Mouse (Mus musculus) thymus, postnatal 0 days (tissue): Measurements from ENCODE around the gene Rasgrp2. TPM values are rescaled to one million over a fixed set of nuclear protein-coding genes. Genes with fewer than 3 reads are reported as not detected.

Source experiments
- DNase-seq: peaks from one replicate; pipeline ENCODE4 v3.0.0-alpha.2; 2015; ENCODE audit warnings: low spot score
- polyA plus RNA-seq: library from polyadenylated mRNA; unstranded; fragments of >200 nt; fragmentation: Nextera tagmentation; extraction: Ambion mirVana; gene quantifications from 2 replicates; pipeline ENCODE4 v1.2.1, GENCODE M21; 2015

Rasgrp2 gene
- polyA plus RNA-seq, 1 experiment from 2014 or later, result 195 TPM

- DNase-seq, result no peak
Observed at GRCm38 (mm10) chr19:6407109-6407508, 8.0 kb downstream of the Rasgrp2 start.

DNA sequence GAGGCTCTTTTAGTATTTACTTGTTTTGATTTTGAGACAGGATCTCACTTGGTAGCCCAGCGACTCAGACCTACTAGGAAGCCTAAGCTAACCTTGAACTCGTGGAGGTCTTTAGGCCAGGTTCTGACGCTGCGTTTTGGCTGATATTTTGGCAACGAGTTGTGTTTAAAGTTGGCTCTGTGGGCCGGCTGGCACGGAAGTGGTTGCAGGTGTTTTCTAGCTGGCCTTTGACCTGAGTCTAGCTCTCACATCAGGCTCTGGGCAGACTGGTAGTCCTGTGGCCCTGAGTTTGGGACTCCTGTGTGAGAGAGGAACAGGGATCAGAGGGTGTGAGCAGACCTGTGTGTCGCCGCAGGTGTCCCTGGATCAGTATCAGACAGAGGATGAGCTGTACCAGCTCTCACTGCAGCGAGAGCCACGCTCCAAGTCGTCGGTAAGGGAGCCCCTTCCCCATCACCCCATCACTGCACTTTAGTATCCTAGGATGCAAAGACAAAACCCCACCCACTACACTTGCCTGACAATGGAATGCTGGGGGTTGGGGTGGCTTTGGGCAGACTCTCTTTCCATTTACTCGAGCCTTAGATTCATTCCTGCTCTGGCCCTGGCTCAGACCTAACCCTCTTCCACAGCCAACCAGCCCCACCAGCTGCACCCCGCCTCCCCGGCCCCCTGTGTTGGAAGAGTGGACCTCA, 8.8 kb downstream of the Rasgrp2 start:
- no peak for DNase-seq

- no peak for DNase-seq
Observed at GRCm38 (mm10) chr19:6408749-6409148, 9.6 kb downstream of the Rasgrp2 start.

GRCm38 (mm10) chr19:6409176-6409575, 10.0 kb downstream of the Rasgrp2 start:
- DNase-seq, result no peak

DNA sequence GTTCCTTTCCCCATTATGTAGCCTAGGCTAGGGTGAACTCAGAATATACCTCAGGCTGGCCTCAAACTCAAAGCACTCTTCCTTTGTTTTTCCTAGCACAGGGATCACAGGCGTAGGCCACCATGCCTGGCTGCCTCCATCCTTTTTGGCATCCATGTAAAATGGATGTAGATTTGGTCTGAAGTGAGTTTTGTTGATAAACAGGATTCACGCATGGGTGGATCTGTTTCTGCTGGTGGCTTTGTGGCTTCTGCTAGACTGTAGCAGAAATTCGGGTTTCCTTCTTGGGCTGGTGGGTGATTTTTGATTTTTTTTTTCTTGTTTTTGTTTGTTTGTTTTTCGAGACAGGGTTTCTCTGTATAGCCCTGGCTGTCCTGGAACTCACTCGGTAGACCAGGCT, 10.8 kb downstream of the Rasgrp2 start:
- DNase-seq, result no peak

GRCm38 (mm10) chr19:6412798-6413197, 13.7 kb downstream of the Rasgrp2 start:
- no peak for DNase-seq

DNA sequence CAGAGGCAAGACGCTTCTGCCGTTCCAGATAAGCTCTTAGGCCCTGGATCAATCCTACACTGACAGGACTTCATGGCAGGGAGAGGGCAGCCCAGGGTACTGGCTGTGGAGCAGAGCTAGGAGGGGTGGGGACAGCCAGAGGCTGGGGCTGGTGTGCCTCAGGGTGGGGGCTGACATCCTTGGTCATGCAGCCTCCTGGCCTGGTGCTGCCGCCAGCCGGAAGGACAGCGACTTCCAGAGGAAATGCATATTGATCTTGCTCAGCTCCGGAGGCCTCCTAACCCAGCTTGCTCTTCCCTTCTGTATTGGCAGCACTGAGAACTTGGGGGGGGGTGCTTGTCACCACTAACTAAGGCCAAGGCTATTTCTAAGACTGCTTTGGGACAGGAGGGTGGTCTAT, 16.3 kb downstream of the Rasgrp2 start:
- DNase-seq, result no peak

GRCm38 (mm10) chr19:6416124-6416770, 17.1 kb downstream of the Rasgrp2 start:
- no peak for DNase-seq

DNA sequence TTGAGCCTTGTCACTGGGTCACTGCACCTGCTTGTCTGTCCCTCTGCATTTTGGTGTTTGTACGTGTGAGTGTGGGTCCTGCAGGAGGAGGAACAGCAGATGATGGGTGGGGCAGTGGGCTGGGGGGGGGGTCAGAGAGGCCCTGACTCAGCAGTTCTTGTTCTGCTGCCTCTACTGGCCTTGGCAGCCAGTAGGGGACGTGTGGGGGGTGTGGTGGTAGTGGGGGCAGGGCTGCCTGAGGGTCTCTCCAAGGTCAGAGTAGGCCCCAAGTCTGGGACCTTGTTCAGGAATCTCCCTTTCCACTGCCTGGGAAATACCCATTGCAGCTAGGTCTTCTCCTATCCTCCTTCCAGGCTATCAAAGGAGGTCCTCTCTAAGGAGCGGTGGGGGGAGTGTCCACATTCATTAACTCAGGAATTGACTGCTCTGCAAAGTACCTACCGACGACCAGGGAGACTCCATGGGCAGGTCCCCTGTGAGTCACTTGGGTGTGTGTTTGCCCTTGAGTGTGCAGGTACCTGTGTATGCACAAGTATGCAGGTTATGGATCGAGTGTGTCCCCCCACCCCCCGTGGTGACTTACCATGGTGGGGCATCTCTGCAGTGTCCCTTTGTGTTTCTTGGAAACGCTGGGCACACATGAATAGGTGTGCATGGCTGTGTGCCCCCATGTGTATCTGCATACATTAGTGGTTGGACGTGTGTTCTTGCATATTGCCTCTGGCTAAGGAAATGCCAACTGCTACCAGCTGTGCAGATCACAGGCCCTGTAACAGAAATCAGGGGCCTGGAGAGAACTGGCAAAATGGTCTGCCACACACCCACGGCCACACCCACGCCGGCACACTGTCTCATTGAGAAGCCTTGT, 18.0 kb downstream of the Rasgrp2 start:
- DNase-seq, result no peak

DNA sequence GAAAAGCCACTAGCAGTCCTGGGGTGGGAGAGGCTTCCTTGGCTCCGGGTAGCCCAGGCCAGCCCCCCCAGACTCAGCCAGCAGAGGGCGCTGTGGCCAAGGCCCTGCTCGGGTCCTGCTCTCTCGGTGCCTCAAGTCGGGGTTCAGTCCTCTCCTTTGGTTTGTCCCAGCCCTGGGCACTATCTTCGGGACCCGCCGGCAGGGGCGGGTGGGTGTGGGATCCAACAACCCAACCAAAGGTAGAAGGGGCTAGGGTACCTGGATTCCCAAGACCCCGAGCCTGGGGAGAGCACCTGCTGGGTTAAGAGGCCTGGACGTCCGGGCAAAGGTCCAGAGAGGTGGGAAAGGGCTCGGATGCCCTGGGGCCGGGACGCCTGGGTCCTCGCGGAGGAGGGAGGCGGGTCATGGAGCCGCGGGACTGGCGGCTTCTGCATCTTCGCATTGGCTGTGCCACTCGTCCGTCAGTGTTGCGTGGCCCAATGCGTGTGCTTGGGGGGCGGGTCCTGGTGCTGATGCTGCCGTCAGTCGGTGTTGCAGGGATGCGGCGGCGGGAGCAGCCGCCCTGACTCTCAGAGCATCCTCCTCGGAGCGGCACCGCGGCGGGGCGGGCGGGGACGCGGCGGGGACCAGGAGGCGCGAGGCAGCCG, 19.2 kb downstream of the Rasgrp2 start, which contains the start of gene Nrxn2:
TSS of gene Nrxn2 (plus strand) at position 499 of the 647 bp plus-strand sequence.
- DNase-seq, result peak; percentile 86

DNA sequence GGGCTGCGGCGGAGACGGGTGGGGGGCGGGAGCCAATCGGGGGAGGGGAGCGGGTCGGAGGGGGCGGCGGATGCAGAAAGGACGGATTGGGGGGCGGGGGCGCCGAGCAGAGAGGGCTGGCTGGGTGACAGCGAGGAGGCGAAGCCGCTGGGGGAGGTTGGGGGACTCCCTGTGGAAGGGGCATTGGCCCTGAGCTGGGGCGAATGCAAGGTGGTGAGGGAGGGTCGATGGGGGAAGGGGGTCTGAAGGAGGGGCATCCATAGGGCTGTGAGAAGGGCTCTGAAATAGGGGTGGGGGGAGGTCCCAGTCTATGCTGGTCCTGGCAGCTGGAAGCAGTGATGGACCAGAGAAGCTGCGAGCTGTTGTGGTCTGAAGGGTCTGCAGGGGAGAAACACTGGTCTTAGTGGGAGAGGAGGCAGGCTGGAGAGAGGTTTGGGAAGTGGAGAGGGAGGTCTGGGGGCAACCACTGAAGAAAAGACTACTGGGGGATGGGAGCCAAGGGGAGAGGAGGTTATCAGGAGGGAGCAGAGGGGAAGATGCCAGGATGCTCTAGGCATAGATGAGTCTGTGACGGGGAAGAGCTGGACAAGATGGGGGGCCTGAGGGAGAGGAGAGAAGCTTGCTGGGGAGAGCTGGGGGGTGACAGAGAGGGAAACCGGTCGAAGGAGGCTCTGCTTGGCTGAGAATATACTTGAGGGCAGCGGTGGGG, 20.0 kb downstream of the Rasgrp2 start:
- no peak for DNase-seq

DNA sequence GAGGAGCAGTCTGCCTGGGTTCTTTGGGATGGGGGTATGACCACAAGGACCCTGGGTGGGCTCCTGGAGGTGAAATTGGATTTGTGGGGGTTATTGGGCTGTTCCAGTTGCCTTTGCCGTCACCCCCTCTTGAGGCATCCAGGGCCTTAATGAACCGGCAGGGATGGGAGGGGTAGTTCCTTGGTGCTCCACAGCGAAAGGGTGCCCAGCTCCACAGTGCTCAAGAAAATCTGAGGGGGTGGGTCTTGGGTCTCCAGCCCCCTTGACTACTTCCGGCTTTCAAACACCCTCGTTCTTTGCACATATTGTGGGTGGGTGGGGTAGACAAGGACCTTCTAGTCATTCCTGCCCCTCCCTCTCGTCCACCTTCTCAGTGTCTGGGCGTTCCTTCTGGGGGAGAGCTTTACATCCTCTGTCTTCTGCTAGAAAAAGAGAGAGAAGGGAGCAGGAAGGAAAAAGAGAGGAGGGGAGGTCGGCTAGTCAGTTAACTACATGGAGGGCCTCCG, 20.7 kb downstream of the Rasgrp2 start:
- DNase-seq, result no peak

DNA sequence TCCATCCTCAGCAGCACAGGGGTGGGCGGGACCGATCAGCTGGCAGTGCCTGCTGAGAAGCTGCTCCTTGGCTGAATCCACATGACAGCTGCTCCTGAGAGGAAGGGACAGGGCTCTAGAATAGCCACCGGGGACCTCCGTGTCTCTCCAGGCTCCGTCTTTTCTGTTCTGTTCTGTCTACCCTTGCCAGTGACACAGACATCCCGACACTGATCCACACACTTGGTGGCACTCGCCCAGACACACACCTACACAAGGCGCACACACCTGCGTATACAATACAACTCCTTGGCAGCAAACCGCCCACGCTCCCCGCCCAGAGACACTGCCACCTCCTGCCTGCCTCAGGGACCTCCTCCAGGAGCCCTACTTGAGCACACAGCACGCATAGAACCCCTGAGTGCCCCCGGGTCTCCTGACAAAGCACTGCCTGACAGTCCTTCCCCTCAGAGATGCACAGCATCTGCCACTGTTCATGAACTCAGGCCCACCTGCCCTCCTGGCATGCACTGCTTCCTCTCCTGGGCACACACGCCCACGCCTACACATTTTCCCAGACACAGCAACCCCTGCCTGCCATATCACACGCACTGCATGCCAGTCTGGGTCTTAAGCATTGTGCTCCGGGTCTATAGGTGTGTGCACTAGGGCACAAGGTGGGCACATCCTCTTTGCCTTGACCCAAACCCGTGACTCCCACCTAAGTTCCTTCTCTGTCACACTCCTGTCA, 21.5 kb downstream of the Rasgrp2 start:
- DNase-seq, result no peak

GRCm38 (mm10) chr19:6421211-6421590, 22.1 kb downstream of the Rasgrp2 start:
- no peak for DNase-seq

- no peak for DNase-seq
Observed at GRCm38 (mm10) chr19:6422014-6422413, 22.9 kb downstream of the Rasgrp2 start.

- no peak for DNase-seq
Observed at GRCm38 (mm10) chr19:6423241-6423640, 24.1 kb downstream of the Rasgrp2 start.

DNA sequence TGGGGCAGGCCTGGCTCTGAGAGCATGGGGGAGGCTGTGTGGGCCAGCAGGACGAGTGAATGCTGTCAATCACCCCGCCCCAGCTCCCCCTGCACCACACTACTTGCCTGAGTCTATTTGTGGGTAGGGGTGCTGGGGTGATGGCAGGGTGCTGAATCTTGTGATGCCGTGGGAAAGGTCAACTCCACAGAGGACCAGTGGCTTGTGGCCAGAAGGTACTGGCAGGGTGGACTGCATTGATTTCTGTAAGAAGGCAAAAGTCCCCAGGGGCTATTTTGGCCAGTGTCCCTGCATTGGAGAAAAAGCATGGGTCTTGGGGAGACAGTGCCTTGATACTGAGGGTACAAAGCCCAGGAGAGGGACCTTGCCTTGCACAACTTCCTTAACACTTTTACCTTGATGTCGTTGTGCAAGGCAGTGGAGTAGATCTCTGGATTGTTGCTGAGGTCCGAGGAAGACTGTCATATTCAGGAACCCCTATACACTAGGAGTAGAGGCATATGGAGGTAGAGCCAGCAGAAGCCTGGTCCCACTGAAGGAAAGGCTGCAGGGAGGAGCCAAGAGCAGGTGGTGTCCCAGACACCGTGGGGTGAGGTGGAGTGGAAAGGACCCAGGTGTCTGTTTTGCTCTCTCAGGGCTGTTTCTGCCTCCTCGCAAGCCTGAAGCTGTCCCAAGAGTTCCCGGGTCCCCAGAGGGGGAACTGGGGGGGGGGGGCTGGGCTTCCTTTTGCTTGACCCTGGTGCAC, 25.2 kb downstream of the Rasgrp2 start:
- no peak for DNase-seq

DNA sequence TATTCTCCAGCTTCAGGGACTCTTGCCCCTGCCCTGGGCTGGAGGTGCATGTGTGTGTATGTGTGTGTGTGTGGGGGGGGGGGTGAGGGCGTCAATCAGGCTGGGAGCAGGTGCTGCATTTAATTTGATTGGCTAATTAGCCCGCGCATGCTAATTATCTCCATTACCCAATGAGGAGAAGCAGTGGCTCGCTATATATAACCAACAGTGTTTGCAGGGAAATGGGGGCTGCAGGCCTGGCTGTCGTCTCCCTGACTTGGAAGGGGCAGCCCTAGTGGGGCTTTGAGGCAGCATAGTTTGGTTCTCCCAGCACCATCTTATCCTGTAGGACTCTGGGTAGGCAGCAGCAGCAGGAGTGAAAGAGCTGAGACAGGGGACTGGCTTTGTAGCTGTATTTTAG, 26.5 kb downstream of the Rasgrp2 start:
- DNase-seq, result no peak
